Mouse (Mus musculus) layer of hippocampus, postnatal 14 days (tissue): ENCODE results near the gene Ccp110. TPM values are rescaled to one million over a fixed set of nuclear protein-coding genes. Genes with fewer than 3 reads are reported as not detected.

Source experiments
- DNase-seq, 2 experiments: peaks; one replicate each; pipeline ENCODE4 v3.0.0; 2021 to 2022; ENCODE audit warnings: low spot score in 2 of 2, mixed read lengths in 1 of 2
- long read RNA-seq, 2 experiments: library from polyadenylated mRNA; stranded (forward); transcript quantifications; one replicate each; pipeline ENCODE4 v2.0.0; 2021
- total RNA-seq, 2 experiments: library from RNA; stranded (reverse); gene quantifications; 2 replicates each; pipeline ENCODE4 v1.2.3; 2021

The Ccp110 gene
- 10 to 100 TPM; 36.2 TPM for total RNA-seq
- long read RNA-seq, experiment 1, partial matches to known transcripts = 0 of 1 reads
- long read RNA-seq, experiment 1, other reads (novel, unspliced or antisense) = 1 of 1 reads
- long read RNA-seq, experiment 2, partial matches to known transcripts = 0 of 4 reads
- long read RNA-seq, experiment 2, other reads (novel, unspliced or antisense) = 4 of 4 reads

- peak; percentile 90 to 97 for DNase-seq
Measured at GRCm38 (mm10) chr7:118712228-118713173, at the start of gene Ccp110. TSS of gene Ccp110 (plus strand) at chr7:118712552.

GRCm38 (mm10) chr7:118667773-118668172 lies 44.6 kb upstream of the Ccp110 start:
- no peak for DNase-seq

GRCm38 (mm10) chr7:118670142-118670541 lies 42.2 kb upstream of the Ccp110 start:
- DNase-seq = no peak

GRCm38 (mm10) chr7:118676826-118677225 lies 35.5 kb upstream of the Ccp110 start:
- no peak for DNase-seq

- peak; percentile 85 to 91 for DNase-seq
Measured at GRCm38 (mm10) chr7:118688199-118688598, 24.2 kb upstream of the Ccp110 start.

GRCm38 (mm10) chr7:118689088-118689487 lies 23.3 kb upstream of the Ccp110 start:
- DNase-seq = peak; percentile 52 to 53

GRCm38 (mm10) chr7:118691287-118691686 lies 21.1 kb upstream of the Ccp110 start:
- DNase-seq = no peak

GRCm38 (mm10) chr7:118696146-118696545 lies 16.2 kb upstream of the Ccp110 start:
- no peak for DNase-seq

- no peak for DNase-seq
Measured at GRCm38 (mm10) chr7:118697168-118697567, 15.2 kb upstream of the Ccp110 start.

- DNase-seq = no peak
Measured at GRCm38 (mm10) chr7:118698882-118699281, 13.5 kb upstream of the Ccp110 start.

GRCm38 (mm10) chr7:118703144-118703561 lies 9.2 kb upstream of the Ccp110 start:
- no peak for DNase-seq

- no peak for DNase-seq
Measured at GRCm38 (mm10) chr7:118704001-118704850, 8.1 kb upstream of the Ccp110 start.

- DNase-seq = peak; percentile 92 to 94
Measured at GRCm38 (mm10) chr7:118705101-118705961, 7.0 kb upstream of the Ccp110 start, which contains the start of gene Gde1. TSS of gene Gde1 (minus strand) at chr7:118705778.

- DNase-seq = no peak
Measured at GRCm38 (mm10) chr7:118706051-118706450, 6.3 kb upstream of the Ccp110 start.

- no peak for DNase-seq
Measured at GRCm38 (mm10) chr7:118706488-118706887, 5.9 kb upstream of the Ccp110 start.

- no peak for DNase-seq
Measured at GRCm38 (mm10) chr7:118707216-118707615, 5.1 kb upstream of the Ccp110 start.

GRCm38 (mm10) chr7:118708002-118708401 lies 4.3 kb upstream of the Ccp110 start:
- DNase-seq = no peak

GRCm38 (mm10) chr7:118710776-118711175 lies 1.6 kb upstream of the Ccp110 start:
- no peak for DNase-seq

- DNase-seq = no peak
Measured at GRCm38 (mm10) chr7:118714873-118715272, 2.5 kb downstream of the Ccp110 start.

GRCm38 (mm10) chr7:118718066-118718465 lies 5.7 kb downstream of the Ccp110 start:
- no peak for DNase-seq
